Mouse (Mus musculus) neural tube, embryonic 13.5 days (tissue): ENCODE measurements around the gene Tbc1d15. TPM values are rescaled to one million over a fixed set of nuclear protein-coding genes. Genes with fewer than 3 reads are reported as not detected.

Source experiments
- ATAC-seq: fragments of 200-750 bp; cut with Nextera tagmentation; 2 replicates; pipeline ENCODE4 v1.8.0; 2017; ENCODE audit warnings: low read depth, mild to moderate bottlenecking, moderate TSS enrichment, moderate library complexity
- H3K27ac ChIP-seq: fragments of 300-500 bp; sonication (generic); replicated peaks from 2 replicates; pipeline ENCODE4 v1.5.1; 2015; ENCODE audit warnings: moderate library complexity, mild to moderate bottlenecking, inconsistent platforms
- H3K27me3 ChIP-seq: fragments of 300-500 bp; sonication (generic); 2 replicates; pipeline ENCODE4 v1.6.1; 2015; ENCODE audit warnings: mild to moderate bottlenecking, inconsistent platforms
- H3K36me3 ChIP-seq: fragments of 300-500 bp; sonication (generic); 2 replicates; pipeline ENCODE4 v1.6.1; 2015; ENCODE audit warnings: mild to moderate bottlenecking, inconsistent platforms
- H3K4me1 ChIP-seq: fragments of 300-500 bp; sonication (generic); replicated peaks from 2 replicates; pipeline ENCODE4 v1.6.1; 2015; ENCODE audit warnings: inconsistent platforms
- H3K4me2 ChIP-seq: fragments of 300-500 bp; sonication (generic); 2 replicates; pipeline ENCODE4 v1.6.1; 2015; ENCODE audit warnings: inconsistent platforms, mild to moderate bottlenecking, moderate library complexity
- H3K4me3 ChIP-seq: fragments of 300-500 bp; sonication (generic); 2 replicates; pipeline ENCODE4 v1.5.1; 2015; ENCODE audit warnings: mild to moderate bottlenecking, inconsistent platforms
- H3K9ac ChIP-seq: fragments of 300-500 bp; sonication (generic); 2 replicates; pipeline ENCODE4 v1.6.1; 2015; ENCODE audit warnings: moderate library complexity, mild to moderate bottlenecking, inconsistent platforms
- H3K9me3 ChIP-seq: fragments of 300-500 bp; sonication (generic); 2 replicates; pipeline ENCODE4 v1.6.1; 2016; ENCODE audit warnings: inconsistent platforms
- WGBS: fragments of 180-500 bp; shearing (Covaris S2); methylation state at CpG from one replicate; pipeline ENCODE4 v1.1.7; 2015; 5-methylcytosine and 5-hydroxymethylcytosine counted together
- polyA plus RNA-seq: library from polyadenylated mRNA; unstranded; fragments of >200 nt; fragmentation: Nextera tagmentation; extraction: Ambion mirVana; gene quantifications from 2 replicates; pipeline ENCODE4 v1.2.1, GENCODE M21; 2015

Gene Tbc1d15
- polyA plus RNA-seq, 1 experiment from 2014 or later, result 27.3 TPM

DNA sequence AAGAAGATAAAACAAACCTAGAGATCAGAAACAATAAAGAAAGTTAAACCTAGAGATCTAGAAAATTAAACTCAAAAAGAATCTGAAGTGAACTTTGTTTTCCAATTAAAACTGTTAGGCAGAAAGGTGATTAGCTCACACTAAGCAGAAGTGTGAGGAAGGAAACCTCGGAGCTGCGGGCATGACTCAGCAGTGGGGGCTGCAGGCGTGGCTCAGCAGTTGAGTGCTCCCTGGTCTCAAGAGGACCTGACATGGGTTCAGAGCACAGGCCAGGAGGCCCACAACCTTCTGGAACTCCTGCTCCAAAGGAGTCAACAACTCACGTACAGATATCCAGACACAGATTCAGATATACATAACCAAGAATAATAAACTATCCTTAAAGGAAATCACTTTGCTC, 14.5 kb downstream of the Tbc1d15 start:
- 85% methylated on average over 4 of the region's 4 CpGs for WGBS
- Histone ChIP-seq H3K9me3 (no peaks in the 10 kb centered on the region), H3K4me2 (no peak overlapping the region), H3K27ac (no peak overlapping the region), H3K4me3 (no peak overlapping the region), H3K27me3 (no peaks in the 10 kb centered on the region), H3K36me3 (peaks cover 48% of the 10 kb centered on the region), H3K9ac (no peak overlapping the region), H3K4me1 (no peaks in the 10 kb centered on the region)
- ATAC-seq, result no peak

DNA sequence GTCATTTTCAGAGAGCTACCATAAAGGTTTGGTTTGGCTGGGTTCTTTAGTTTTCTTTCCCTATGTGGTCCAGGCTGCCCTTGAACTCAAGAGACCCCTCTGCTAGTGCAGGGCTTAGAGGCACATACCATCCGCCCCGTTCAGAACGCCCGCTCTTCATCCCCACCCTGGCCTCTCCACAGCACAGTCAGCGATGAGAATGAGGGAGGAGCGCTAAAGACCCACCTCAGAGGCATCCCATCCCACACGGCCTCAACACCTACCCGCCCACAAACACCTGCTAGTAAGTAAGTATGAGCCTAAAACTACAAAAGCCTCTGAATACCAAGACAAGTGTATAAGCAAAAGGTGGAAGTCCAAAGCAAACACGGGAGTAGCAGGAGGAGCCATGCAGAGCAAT, 15.8 kb downstream of the Tbc1d15 start:
- Histone ChIP-seq H3K9ac (no peak overlapping the region), H3K4me3 (no peak overlapping the region), H3K36me3 (peaks cover 55% of the 10 kb centered on the region), H3K9me3 (no peaks in the 10 kb centered on the region), H3K27ac (no peak overlapping the region), H3K4me1 (no peaks in the 10 kb centered on the region), H3K4me2 (no peak overlapping the region), H3K27me3 (no peaks in the 10 kb centered on the region)
- ATAC-seq, result no peak
- 90% methylated on average over 9 of the region's 9 CpGs for WGBS

DNA sequence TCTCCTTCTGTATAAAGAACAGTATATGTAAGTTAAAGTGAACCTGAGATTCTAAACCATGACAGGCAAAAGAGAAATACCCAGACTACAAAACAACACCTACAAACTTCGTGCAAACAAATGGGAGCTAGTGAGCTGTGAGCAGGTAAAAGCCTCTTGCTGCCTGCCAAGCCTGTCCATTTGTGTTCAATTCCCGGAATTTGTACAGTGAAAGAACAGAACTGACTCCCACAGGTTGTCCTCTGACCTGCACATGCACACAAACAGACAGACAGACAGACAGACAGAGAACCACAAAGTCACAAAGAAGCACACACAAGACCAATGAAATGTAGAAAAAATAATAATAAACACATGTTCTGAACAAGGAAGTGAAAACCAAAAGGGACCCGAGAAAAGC, 17.5 kb downstream of the Tbc1d15 start:
- H3K9me3 ChIP-seq, result no peaks in the 10 kb centered on the region
- H3K4me1 ChIP-seq, result no peaks in the 10 kb centered on the region
- 87% methylated on average over 3 of the region's 3 CpGs for WGBS
- H3K4me3 ChIP-seq, result no peak overlapping the region
- H3K27ac ChIP-seq, result no peak overlapping the region
- no peak overlapping the region for H3K4me2 ChIP-seq
- peaks cover 52% of the 10 kb centered on the region for H3K36me3 ChIP-seq
- no peak for ATAC-seq
- no peak overlapping the region for H3K9ac ChIP-seq
- no peaks in the 10 kb centered on the region for H3K27me3 ChIP-seq

DNA sequence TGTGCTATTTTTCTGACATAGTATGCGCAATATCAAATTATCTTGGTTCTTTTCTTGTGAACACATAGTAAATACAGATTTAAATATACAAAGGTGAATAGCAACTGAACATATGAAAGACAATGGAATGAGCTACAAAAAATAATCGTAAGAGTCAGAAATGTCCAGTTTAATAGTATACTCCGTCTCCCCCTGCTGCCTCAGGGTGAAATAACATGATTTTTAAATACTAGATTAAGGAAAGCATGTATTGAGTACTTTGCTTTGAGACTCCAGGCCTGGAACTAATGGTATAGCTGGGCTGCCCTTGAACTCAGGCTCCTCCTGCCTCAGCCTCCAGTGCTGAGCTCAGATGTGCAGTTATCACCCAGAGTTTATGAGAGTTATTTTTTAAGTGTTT, 18.8 kb downstream of the Tbc1d15 start:
- no peak for ATAC-seq
- H3K9me3 ChIP-seq, result no peaks in the 10 kb centered on the region
- no peak overlapping the region for H3K27ac ChIP-seq
- H3K9ac ChIP-seq, result no peak overlapping the region
- no peak overlapping the region for H3K4me2 ChIP-seq
- H3K27me3 ChIP-seq, result no peaks in the 10 kb centered on the region
- H3K4me3 ChIP-seq, result no peak overlapping the region
- 94% methylated on average over 3 of the region's 3 CpGs for WGBS
- H3K4me1 ChIP-seq, result no peaks in the 10 kb centered on the region
- H3K36me3 ChIP-seq, result peaks cover 46% of the 10 kb centered on the region

DNA sequence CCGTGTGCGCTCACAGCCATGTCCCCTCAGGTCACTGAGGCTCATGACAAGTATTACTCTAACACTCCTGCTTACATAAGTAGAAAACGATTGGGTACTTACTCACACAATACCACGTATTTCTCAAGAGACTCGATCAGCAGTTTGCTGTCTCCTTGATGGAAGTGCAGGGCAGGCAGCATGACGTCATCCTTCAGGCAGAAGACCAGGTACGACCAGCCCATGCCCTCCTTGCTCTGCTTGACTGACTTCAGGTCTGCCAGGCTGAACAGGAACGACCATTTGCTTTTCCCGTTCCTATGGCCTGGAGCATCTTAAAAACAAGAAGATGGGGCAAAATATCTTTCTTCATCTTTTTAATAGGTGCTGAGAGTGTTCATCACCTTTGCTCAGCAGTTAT, 22.2 kb downstream of the Tbc1d15 start:
- no peak overlapping the region for H3K27ac ChIP-seq
- H3K36me3 ChIP-seq, result peaks cover 45% of the 10 kb centered on the region
- H3K9ac ChIP-seq, result no peak overlapping the region
- ATAC-seq, result no peak
- no peaks in the 10 kb centered on the region for H3K4me1 ChIP-seq
- no peaks in the 10 kb centered on the region for H3K27me3 ChIP-seq
- no peak overlapping the region for H3K4me2 ChIP-seq
- no peaks in the 10 kb centered on the region for H3K9me3 ChIP-seq
- 86% methylated on average over 9 of the region's 9 CpGs for whole genome bisulfite sequencing
- no peak overlapping the region for H3K4me3 ChIP-seq

DNA sequence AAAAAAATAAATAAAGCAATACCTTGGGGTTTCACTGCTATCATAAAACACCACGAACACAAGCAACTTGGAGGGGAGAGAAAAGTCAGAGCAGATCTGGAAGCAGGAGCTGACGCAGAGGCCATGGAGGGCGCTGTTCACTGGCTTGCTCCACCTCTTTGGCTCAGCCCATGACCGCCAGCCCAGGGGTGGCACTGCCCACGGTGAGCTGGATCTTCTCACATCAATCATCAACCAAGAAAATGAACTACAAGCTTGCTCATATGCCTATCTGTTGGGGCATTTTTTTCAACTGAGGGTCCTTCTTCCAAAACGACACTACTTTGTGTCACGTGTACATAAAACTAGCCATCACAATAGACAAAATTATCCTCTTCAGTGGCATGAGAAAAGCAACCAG, 24.7 kb downstream of the Tbc1d15 start:
- WGBS, result 92% methylated on average over 7 of the region's 7 CpGs
- H3K27ac ChIP-seq, result no peak overlapping the region
- H3K27me3 ChIP-seq, result no peaks in the 10 kb centered on the region

DNA sequence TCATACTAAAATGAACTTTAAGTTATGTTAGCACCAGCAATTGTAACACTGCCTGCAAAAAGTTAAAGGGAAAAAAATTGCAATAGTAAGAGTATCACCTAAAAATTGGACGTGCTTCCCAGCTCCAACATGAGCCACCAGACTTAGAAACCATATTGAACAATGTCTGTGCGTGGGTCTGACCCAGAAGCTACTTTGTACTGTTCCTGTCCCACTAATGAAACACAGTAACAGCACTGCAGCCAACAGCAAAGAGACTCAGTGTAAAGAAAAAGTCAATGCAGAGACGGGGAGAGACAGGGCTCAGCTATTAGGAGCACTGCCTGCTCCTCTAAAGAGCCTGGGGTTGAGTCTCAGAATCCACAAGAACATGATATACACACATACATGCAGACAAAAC, 27.4 kb downstream of the Tbc1d15 start:
- no peaks in the 10 kb centered on the region for H3K27me3 ChIP-seq
- peaks cover 26% of the 10 kb centered on the region for H3K36me3 ChIP-seq
- no peak overlapping the region for H3K4me2 ChIP-seq
- no peak overlapping the region for H3K4me3 ChIP-seq
- H3K9me3 ChIP-seq, result no peaks in the 10 kb centered on the region
- no peaks in the 10 kb centered on the region for H3K4me1 ChIP-seq
- H3K9ac ChIP-seq, result no peak overlapping the region
- H3K27ac ChIP-seq, result no peak overlapping the region
- WGBS, result 93% methylated on average over 3 of the region's 3 CpGs
- ATAC-seq, result no peak

More for the DNA sequence above, 24.7 kb downstream of the Tbc1d15 start:
- H3K4me1 ChIP-seq, result no peaks in the 10 kb centered on the region
- no peak overlapping the region for H3K4me3 ChIP-seq
- H3K9ac ChIP-seq, result no peak overlapping the region
- H3K9me3 ChIP-seq, result no peaks in the 10 kb centered on the region
- peaks cover 28% of the 10 kb centered on the region for H3K36me3 ChIP-seq
- ATAC-seq, result no peak
- no peak overlapping the region for H3K4me2 ChIP-seq

DNA sequence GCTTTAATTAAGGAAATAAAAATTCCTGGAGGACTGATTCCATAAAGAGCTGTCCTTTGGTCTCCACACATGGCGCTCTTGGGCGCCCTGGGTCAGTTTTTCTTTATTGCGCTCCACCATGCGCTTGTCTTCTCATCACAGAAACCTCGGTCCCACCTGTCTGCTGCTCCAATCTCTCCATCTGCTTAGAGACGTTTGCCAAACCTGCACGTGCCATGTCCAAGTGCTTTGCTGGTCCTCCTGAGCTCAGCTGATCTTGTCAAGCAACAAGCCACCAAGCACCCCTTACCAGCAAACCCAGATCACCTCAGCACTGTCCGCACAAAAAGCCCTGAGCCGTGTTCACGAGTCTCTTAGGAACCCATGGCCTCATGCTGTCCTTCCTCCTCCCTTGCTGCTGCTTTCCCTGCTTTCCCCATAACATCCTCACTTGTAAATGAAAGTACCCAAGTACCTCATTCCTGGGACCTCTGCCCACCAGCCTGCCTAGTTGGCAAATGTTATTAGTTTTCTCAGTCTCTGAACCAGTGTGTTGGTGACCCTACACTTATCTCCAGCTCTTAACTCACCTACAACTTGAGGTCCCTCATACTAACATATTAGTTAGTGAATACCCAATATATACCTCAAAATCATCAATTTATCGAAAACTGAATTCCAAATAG, 38.2 kb downstream of the Tbc1d15 start:
- Histone ChIP-seq H3K4me1 (no peaks in the 10 kb centered on the region), H3K9ac (no peak overlapping the region), H3K4me2 (no peak overlapping the region), H3K9me3 (no peaks in the 10 kb centered on the region), H3K36me3 (peaks cover 71% of the 10 kb centered on the region), H3K27me3 (no peaks in the 10 kb centered on the region), H3K4me3 (no peak overlapping the region), H3K27ac (no peak overlapping the region)
- no peak for ATAC-seq
- WGBS, result 96% methylated on average over 11 of the region's 11 CpGs

DNA sequence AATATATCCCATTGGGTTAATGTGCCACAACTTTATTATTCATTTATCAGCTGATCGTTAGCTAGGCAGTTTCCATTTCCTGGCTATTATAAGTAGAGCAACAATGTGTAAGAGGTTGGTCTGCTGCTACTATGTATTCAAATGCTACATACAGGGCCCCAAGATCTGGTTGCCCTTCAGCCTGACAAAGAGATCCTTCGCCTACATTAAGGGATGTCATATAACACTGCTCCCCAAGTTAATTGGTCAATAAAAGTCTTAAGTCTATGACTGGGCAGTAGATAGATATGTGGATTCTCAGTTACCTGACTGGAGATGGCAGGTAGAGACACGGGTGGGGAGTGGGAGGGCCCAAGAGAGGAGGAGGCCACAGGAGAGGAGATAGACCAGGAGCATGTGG, 45.4 kb downstream of the Tbc1d15 start:
- peaks cover 57% of the 10 kb centered on the region for H3K36me3 ChIP-seq

DNA sequence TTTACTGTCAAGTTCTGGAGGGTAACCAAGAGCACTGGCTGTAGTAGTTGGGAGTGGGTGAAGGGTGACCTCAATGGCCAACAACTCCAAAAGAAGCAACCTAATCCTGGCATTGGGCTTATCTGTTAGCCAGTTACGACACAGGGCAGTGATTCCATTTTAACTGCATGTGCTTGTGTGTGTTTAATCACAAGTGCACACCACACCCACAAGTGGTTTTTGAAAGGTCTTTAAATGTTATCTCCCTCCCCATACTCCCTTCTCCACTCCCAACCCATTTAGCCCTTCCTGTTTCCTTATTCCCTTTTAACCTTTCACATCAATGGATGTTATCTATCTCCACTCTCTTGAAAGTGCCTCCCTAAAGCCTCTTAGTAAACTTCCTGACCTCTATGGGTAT, 46.0 kb downstream of the Tbc1d15 start:
- peaks cover 58% of the 10 kb centered on the region for H3K36me3 ChIP-seq
- 92% methylated on average over 1 of the region's 1 CpGs for WGBS

More for the DNA sequence above, 45.4 kb downstream of the Tbc1d15 start:
- Histone ChIP-seq H3K4me1 (no peaks in the 10 kb centered on the region), H3K9me3 (no peaks in the 10 kb centered on the region), H3K4me3 (no peak overlapping the region), H3K27ac (no peak overlapping the region), H3K9ac (no peak overlapping the region), H3K27me3 (no peaks in the 10 kb centered on the region), H3K4me2 (no peak overlapping the region)
- no peak for ATAC-seq
- 91% methylated on average over 3 of the region's 3 CpGs for WGBS

DNA sequence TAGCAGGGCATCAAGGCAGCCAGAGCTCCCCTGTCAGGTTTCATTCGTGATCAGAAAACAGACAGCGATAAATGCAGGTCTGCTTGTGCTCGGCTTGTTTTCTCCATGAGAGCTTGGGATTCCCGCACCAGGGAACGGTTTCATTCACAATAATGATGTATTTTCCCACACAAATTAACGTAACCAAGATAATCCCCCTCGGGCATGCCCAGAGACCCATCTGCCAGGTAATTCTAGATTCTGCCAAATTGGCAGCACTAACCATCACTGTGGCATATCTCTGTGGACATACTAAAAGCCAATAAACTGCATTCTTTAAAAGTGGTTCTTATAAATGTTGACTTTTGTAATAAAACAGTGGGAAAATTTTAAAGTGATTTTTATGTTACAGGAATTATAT, 60.1 kb downstream of the Tbc1d15 start:
- ATAC-seq, result no peak
- H3K4me3 ChIP-seq, result no peak overlapping the region
- no peak overlapping the region for H3K27ac ChIP-seq
- WGBS, result 67% methylated on average over 7 of the region's 7 CpGs
- no peak overlapping the region for H3K4me2 ChIP-seq
- H3K9ac ChIP-seq, result no peak overlapping the region
- no peaks in the 10 kb centered on the region for H3K36me3 ChIP-seq
- no peaks in the 10 kb centered on the region for H3K9me3 ChIP-seq
- H3K4me1 ChIP-seq, result no peaks in the 10 kb centered on the region
- no peaks in the 10 kb centered on the region for H3K27me3 ChIP-seq

More for the DNA sequence above, 46.0 kb downstream of the Tbc1d15 start:
- Histone ChIP-seq H3K27me3 (no peaks in the 10 kb centered on the region), H3K9me3 (no peaks in the 10 kb centered on the region), H3K4me1 (no peaks in the 10 kb centered on the region), H3K4me3 (no peak overlapping the region), H3K9ac (no peak overlapping the region), H3K4me2 (no peak overlapping the region), H3K27ac (no peak overlapping the region)
- ATAC-seq, result no peak

DNA sequence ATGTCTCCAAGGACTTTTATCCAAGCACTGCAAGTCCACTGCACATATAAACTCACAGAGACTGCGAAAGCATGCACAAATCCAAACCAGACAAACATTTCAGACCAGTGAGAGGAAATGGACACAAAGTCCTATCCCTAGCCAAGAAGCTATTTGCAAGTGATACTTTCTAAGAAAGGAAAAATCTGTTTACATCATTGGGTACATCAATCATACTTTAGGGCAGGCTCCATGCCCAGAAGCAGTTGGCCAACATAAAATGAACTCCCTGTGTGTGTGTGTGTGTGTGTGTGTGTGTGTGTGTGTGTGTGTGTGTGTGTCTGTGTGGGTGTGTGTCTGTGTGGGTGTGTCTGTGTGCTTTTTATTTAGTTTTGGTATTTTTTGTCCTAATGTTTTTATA, 63.9 kb downstream of the Tbc1d15 start:
- Histone ChIP-seq H3K4me2 (no peak overlapping the region), H3K27ac (no peak overlapping the region), H3K36me3 (no peaks in the 10 kb centered on the region), H3K27me3 (no peaks in the 10 kb centered on the region), H3K4me3 (no peak overlapping the region), H3K4me1 (peaks cover 7% of the 10 kb centered on the region; the same call in 1 of the 2 replicates), H3K9me3 (no peaks in the 10 kb centered on the region), H3K9ac (no peak overlapping the region)
- 94% methylated on average over 1 of the region's 1 CpGs for WGBS
- ATAC-seq, result no peak

DNA sequence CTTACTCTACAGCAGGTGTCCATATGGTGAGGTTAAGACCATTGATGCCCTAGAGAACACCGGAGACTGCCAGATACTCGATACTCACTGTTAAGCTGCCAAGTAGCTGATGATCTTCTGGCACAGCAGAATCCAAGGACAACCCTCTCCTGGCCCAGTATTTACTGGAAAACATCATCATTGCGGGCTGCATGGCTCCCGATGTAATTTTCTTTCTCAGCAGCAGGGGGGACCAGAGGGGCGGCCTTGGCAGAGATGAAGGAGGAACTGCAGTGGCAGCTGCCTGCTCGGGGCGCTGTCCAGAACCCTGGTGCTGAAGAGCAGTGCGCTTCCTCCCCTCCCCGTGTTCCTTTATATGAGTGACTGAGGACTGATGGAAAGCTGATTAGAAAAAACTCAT, 66.6 kb downstream of the Tbc1d15 start, which contains the start of gene Tph2:
Tph2 (minus strand) TSS at position 326 of the 400 bp plus-strand sequence.
- 10% methylated on average over 9 of the region's 9 CpGs for WGBS
- peaks cover 18% of the 10 kb centered on the region for H3K4me1 ChIP-seq
- ATAC-seq, result peak; percentile 78
- no peaks in the 10 kb centered on the region for H3K27me3 ChIP-seq
- H3K4me3 ChIP-seq, result no peak within 1 kb of the TSS
- H3K9ac ChIP-seq, result 0 out of 2 replicates have a peak within 1 kb of the TSS, but pooled peaks have one; percentile 17
- no peaks in the 10 kb centered on the region for H3K36me3 ChIP-seq
- no peak within 1 kb of the TSS for H3K27ac ChIP-seq
- H3K4me2 ChIP-seq, result peak within 1 kb of the TSS; percentile 33
- H3K9me3 ChIP-seq, result no peaks in the 10 kb centered on the region
